Mouse (Mus musculus) B cell, adult (primary cell): ENCODE measurements around the gene Iqgap1. TPM values are rescaled to one million over a fixed set of nuclear protein-coding genes. Genes with fewer than 3 reads are reported as not detected.

ENCODE experiments used
- total RNA-seq: library from RNA; stranded (reverse); gene quantifications from 4 replicates; pipeline ENCODE4 v1.2.4, GENCODE M21; 2023; ENCODE audit not compliant: inconsistent age

Iqgap1 gene
- total RNA-seq = 461 to 537 TPM (median 510 TPM) in 4 replicates

GRCm38 (mm10) chr7:80825843-80826403 is at the start of gene Iqgap1:
Gene Iqgap1, minus strand, starts transcription at chr7:80825974.

GRCm38 (mm10) chr7:80860729-80861274 is 35.0 kb upstream of the Iqgap1 start, which contains the start of gene Zscan2:
Gene Zscan2, plus strand, starts transcription at chr7:80860920.

DNA sequence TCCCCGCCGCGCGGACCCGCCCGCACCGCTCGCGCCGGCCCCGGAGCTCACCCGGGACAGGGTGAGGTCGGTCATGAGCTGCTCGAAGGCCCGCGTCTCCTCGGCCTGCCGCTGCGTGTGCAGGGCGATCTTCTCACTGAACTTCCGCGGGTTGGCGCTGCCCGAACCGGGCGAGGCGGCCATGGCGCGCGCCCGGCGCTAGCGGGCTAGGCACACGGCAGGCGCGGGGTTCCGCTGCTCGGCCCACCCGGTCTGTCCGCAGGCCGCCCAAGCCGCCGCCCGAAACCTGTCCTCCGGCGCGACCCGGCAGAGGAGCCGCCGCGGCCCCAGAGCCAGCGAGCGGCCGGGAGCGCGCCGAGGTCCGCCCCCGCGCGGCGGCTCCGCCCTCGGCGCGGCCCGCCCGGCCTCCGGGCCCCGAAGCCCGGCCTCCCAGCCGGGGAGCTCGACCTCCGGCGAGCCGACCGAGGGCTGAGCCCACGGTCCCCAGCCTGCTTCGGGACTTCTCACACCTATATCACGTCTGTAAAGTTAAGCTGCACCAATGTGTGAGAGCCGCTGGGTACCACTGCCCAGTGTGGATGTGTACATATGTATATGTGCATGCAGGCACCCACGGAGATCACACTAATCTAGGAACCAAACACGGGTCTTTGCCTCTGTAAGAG is 137.1 kb downstream of the Iqgap1 start, which contains the start of gene Crtc3:
Gene Crtc3 (minus strand): TSS at position 322 of the 665 bp plus-strand sequence.

Other genes starting within 250 kb of the Iqgap1 start
- gene Crtc3, start 137.1 kb downstream of the Iqgap1 start, total RNA-seq = 30.9 to 44.6 TPM (median 39.9 TPM) in 4 replicates
- 6.3 to 7.9 TPM (median 7.4 TPM) in 4 replicates for gene Zscan2, start 34.9 kb upstream of the Iqgap1 start, total RNA-seq
- gene Wdr73, start 75.3 kb upstream of the Iqgap1 start, total RNA-seq = 14.7 to 21.3 TPM (median 18.3 TPM) in 4 replicates
- gene Nmb, start 79.1 kb upstream of the Iqgap1 start, total RNA-seq = 11.0 to 13.3 TPM (median 11.3 TPM) in 4 replicates
- gene Sec11a, start 121.8 kb upstream of the Iqgap1 start, total RNA-seq = 78.0 to 99.4 TPM (median 83.5 TPM) in 4 replicates
- 91.0 to 128 TPM (median 110 TPM) in 4 replicates for gene Zfp592, start 167.7 kb upstream of the Iqgap1 start, total RNA-seq
- gene Alpk3, start 231.6 kb upstream of the Iqgap1 start, total RNA-seq = 0.21 to 0.54 TPM (median 0.34 TPM) in 4 replicates